Mouse (Mus musculus): ENCODE data around the gene Myo10. TPM values are rescaled to one million over a fixed set of nuclear protein-coding genes. Genes with fewer than 3 reads are reported as not detected.

Gene Myo10
- total RNA-seq, 2 experiments from 2014 or later = 41.7 to 47.6 TPM

GRCm38 (mm10) chr15:25642214-25643058 is 20.1 kb downstream of the Myo10 start:
- no peak for DNase-seq (ENCODE audit: low spot score in 2 of 2)
- intact Hi-C loops (cut with DNase I) = no loop called here

GRCm38 (mm10) chr15:25645862-25646261 is 23.5 kb downstream of the Myo10 start:
- no peak for DNase-seq (ENCODE audit: low spot score in 2 of 2)
- intact Hi-C loops (cut with DNase I) = no loop called here

- no peak for DNase-seq (ENCODE audit: low spot score in 2 of 2)
- intact Hi-C loops (cut with DNase I) = no loop called here
Observed at GRCm38 (mm10) chr15:25648287-25648686, 26.0 kb downstream of the Myo10 start.

GRCm38 (mm10) chr15:25650371-25650770 is 28.0 kb downstream of the Myo10 start:
- intact Hi-C loops (cut with DNase I) = no loop called here
- DNase-seq (ENCODE audit: low spot score in 2 of 2) = no peak

GRCm38 (mm10) chr15:25651820-25652219 is 29.5 kb downstream of the Myo10 start:
- DNase-seq (ENCODE audit: low spot score in 2 of 2) = no peak
- intact Hi-C loops (cut with DNase I) = no loop called here

- intact Hi-C loops (cut with DNase I) = no loop called here
- no peak for DNase-seq (ENCODE audit: low spot score in 2 of 2)
Observed at GRCm38 (mm10) chr15:25652368-25652767, 30.0 kb downstream of the Myo10 start.

- intact Hi-C loops (cut with DNase I) = no loop called here
Observed at GRCm38 (mm10) chr15:25652933-25653332, 30.6 kb downstream of the Myo10 start.

GRCm38 (mm10) chr15:25653680-25654079 is 31.4 kb downstream of the Myo10 start:
- intact Hi-C loops (cut with DNase I) = no loop called here
- no peak for DNase-seq (ENCODE audit: low spot score in 2 of 2)

More at GRCm38 (mm10) chr15:25652933-25653332, 30.6 kb downstream of the Myo10 start:
- DNase-seq (ENCODE audit: low spot score in 2 of 2) = no peak

- DNase-seq (ENCODE audit: low spot score in 2 of 2) = no peak
- intact Hi-C loops (cut with DNase I) = no loop called here
Observed at GRCm38 (mm10) chr15:25662833-25663519, 40.7 kb downstream of the Myo10 start.

- no peak for DNase-seq (ENCODE audit: low spot score in 2 of 2)
- intact Hi-C loops (cut with DNase I) = no loop called here
Observed at GRCm38 (mm10) chr15:25669283-25670247, 47.2 kb downstream of the Myo10 start.

GRCm38 (mm10) chr15:25673231-25673980 is 51.1 kb downstream of the Myo10 start:
- intact Hi-C loops (cut with DNase I) = loop anchor here (1.0 kb wide), 1 partner anchor 67 kb away; no protein-coding TSS in a partner anchor
- DNase-seq (ENCODE audit: low spot score in 2 of 2) = no peak

- intact Hi-C loops (cut with DNase I) = no loop called here
- DNase-seq (ENCODE audit: low spot score in 2 of 2) = no peak
Observed at GRCm38 (mm10) chr15:25674099-25674931, 52.0 kb downstream of the Myo10 start.

- peak in 1 of 2 experiments; percentile 11 for DNase-seq (ENCODE audit: low spot score in 2 of 2)
- intact Hi-C loops (cut with DNase I) = no loop called here
Observed at GRCm38 (mm10) chr15:25674932-25675250, 52.6 kb downstream of the Myo10 start.

- DNase-seq (ENCODE audit: low spot score in 2 of 2) = no peak
- intact Hi-C loops (cut with DNase I) = no loop called here
Observed at GRCm38 (mm10) chr15:25675359-25675758, 53.0 kb downstream of the Myo10 start.

GRCm38 (mm10) chr15:25676056-25676785 is 53.9 kb downstream of the Myo10 start:
- intact Hi-C loops (cut with DNase I) = no loop called here

GRCm38 (mm10) chr15:25679081-25679480 is 56.8 kb downstream of the Myo10 start:
- DNase-seq (ENCODE audit: low spot score in 2 of 2) = no peak
- intact Hi-C loops (cut with DNase I) = no loop called here

More at GRCm38 (mm10) chr15:25676056-25676785, 53.9 kb downstream of the Myo10 start:
- DNase-seq (ENCODE audit: low spot score in 2 of 2) = peak in 1 of 2 experiments; percentile 23

GRCm38 (mm10) chr15:25679616-25680015 is 57.3 kb downstream of the Myo10 start:
- DNase-seq (ENCODE audit: low spot score in 2 of 2) = no peak
- intact Hi-C loops (cut with DNase I) = no loop called here
